Comparison of ENCODE assay signal across 8 mouse cellular contexts in the genomic region with DNA sequence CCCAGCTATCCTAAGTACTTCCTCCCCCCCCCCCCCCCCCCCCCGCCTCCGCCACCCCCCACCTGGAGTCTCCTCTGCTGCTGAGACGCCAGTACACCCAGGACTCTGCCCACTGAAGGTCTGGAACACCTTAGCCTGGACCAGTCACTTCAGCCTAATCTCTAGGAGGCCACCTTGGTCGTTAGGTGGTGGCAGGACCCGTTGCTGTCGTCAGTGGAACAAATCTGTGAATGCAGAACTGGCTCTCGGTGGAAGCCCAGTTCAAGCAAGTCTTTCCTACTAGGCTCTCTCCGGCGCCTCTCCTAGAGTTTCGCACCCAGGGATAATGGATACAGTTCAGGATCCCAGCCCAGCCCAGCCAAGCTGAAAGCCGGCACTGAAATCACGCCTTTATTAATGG. TPM values are rescaled to one million over a fixed set of nuclear protein-coding genes. Genes with fewer than 3 reads are reported as not detected.
DNase-seq lines count a peak whose midpoint lies in the region; ATAC-seq and TF ChIP-seq lines count a peak whose summit lies in the region.

No protein-coding gene starts in this region.

- peaks cover 0 to 18% of the 10 kb centered on the region in 2 experiments; a peak in 3 of 4 replicates for H3K4me1 ChIP-seq in liver, embryonic 14.5 days (replicated peaks; ENCODE audit: control insufficient read depth in 2 of 2, insufficient read depth in 2 of 2, low read length in 1 of 2)
- H3K4me1 ChIP-seq in stomach, embryonic 16.5 days (ENCODE audit: control insufficient read depth, insufficient read depth, low read length): peaks cover 27% of the 10 kb centered on the region

- intact Hi-C loops in heart, postnatal 36 days (cut with DNase I): loop anchor here (1.0 to 2.0 kb wide), 2 partner anchors 15 to 27 kb away; no protein-coding TSS in a partner anchor
- intact Hi-C loops in left cerebral cortex, postnatal 14 days (cut with DNase I): no loop called here

- no peak for TF ChIP-seq EP300 in liver, embryonic 14.5 days (IDR thresholded peaks at IDR 0.05; ENCODE audit: low read depth)

- H3K27me3 ChIP-seq in liver, embryonic 14.5 days (ENCODE audit: control insufficient read depth, insufficient read depth, low read length): peaks cover 50% of the 10 kb centered on the region
- peaks cover 40% of the 10 kb centered on the region for H3K27me3 ChIP-seq in stomach, embryonic 16.5 days (ENCODE audit: control insufficient read depth, insufficient read depth, low read length)

- no peak for ATAC-seq in liver, embryonic 14.5 days (ENCODE audit: insufficient read depth)
- ATAC-seq in stomach, embryonic 16.5 days (ENCODE audit: insufficient read depth, low FRiP score): no peak

- DNase-seq in cerebellum, adult 8-10 months: peak; percentile 34
- DNase-seq in cerebellum, postnatal 14 days: no peak
- DNase-seq in ES-CJ7 (ENCODE audit: low read depth, low spot score): peak; percentile 33
- DNase-seq in heart, postnatal 36 days: peak; percentile 40 to 58
- DNase-seq in liver, embryonic 14.5 days (ENCODE audit: low read depth in 3 of 3, low spot score in 3 of 3): no peak
- no peak for DNase-seq in spleen, adult 12 weeks (ENCODE audit: low spot score)
- no peak for DNase-seq in left cerebral cortex, postnatal 14 days (ENCODE audit: low spot score in 2 of 2)

- peak overlapping the region in 1 of 2 experiments; percentile 31; a peak in 1 of 4 replicates for H3K4me3 ChIP-seq in liver, embryonic 14.5 days (ENCODE audit: insufficient read depth in 1 of 2, low read depth in 2 of 2, low read length in 2 of 2)
- peak overlapping the region; percentile 40 for H3K4me3 ChIP-seq in stomach, embryonic 16.5 days (replicated peaks; ENCODE audit: low read length)

- WGBS in liver, embryonic 14.5 days (ENCODE audit: insufficient replicate concordance): 15% methylated on average over 10 of the region's 12 CpGs
- WGBS in stomach, embryonic 16.5 days: 20% methylated on average over 10 of the region's 12 CpGs

- TF ChIP-seq CTCF in liver, embryonic 14.5 days (IDR thresholded peaks at IDR 0.05; ENCODE audit: low read depth): no peak

- no peaks in the 10 kb centered on the region for H3K9me3 ChIP-seq in liver, embryonic 14.5 days (ENCODE audit: control insufficient read depth, low read length)
- no peaks in the 10 kb centered on the region for H3K9me3 ChIP-seq in stomach, embryonic 16.5 days (replicated peaks; ENCODE audit: control insufficient read depth, low read length)

- peak overlapping the region; percentile 66 for H3K4me2 ChIP-seq in liver, embryonic 14.5 days (ENCODE audit: low read depth)
- H3K4me2 ChIP-seq in stomach, embryonic 16.5 days (ENCODE audit: low read depth, low read length): peak overlapping the region; percentile 62

- H3K9ac ChIP-seq in liver, embryonic 14.5 days (replicated peaks): no peak overlapping the region
- peak overlapping the region; percentile 52 for H3K9ac ChIP-seq in stomach, embryonic 16.5 days (ENCODE audit: low read length)

- no peak overlapping the region for H3K27ac ChIP-seq in liver, embryonic 14.5 days
- peak overlapping the region; percentile 69 for H3K27ac ChIP-seq in stomach, embryonic 16.5 days (ENCODE audit: low read length)

- H3K36me3 ChIP-seq in liver, embryonic 14.5 days (replicated peaks; ENCODE audit: control insufficient read depth, insufficient read depth, low read depth): no peaks in the 10 kb centered on the region
- H3K36me3 ChIP-seq in stomach, embryonic 16.5 days (ENCODE audit: control insufficient read depth, insufficient read depth, low read length): no peaks in the 10 kb centered on the region

RNA-seq across cellular contexts. Expression of a gene that starts 4.5 kb away (rescaled TPM):
- 1 to 10 TPM; 1.7 to 2.0 TPM for total RNA-seq in heart, postnatal 36 days (2021)
- 0.04 TPM in 1 of 2 replicates, not detected in the other for polyA plus RNA-seq in liver, embryonic 14.5 days (2012; rRNA removed)
- not detected in 2 replicates for polyA plus RNA-seq in liver, embryonic 14.5 days (2014; fragmentation: Nextera tagmentation; extraction: Ambion mirVana)
- 0.50 and 0.75 TPM in 2 replicates for polyA plus RNA-seq in stomach, embryonic 16.5 days (2015; fragmentation: Nextera tagmentation; extraction: Ambion mirVana)
- total RNA-seq in left cerebral cortex, postnatal 14 days (2021): 100 to 1,000 TPM; 150 to 170 TPM

RNA-seq across cellular contexts. Expression of a gene that starts 14.0 kb away (rescaled TPM):
- total RNA-seq in heart, postnatal 36 days (2021): 1 to 10 TPM; 2.1 to 2.2 TPM
- polyA plus RNA-seq in liver, embryonic 14.5 days (2012; rRNA removed): 0.02 and 0.05 TPM in 2 replicates
- polyA plus RNA-seq in liver, embryonic 14.5 days (2014; fragmentation: Nextera tagmentation; extraction: Ambion mirVana): not detected in 2 replicates
- 7.9 and 12.6 TPM in 2 replicates for polyA plus RNA-seq in stomach, embryonic 16.5 days (2015; fragmentation: Nextera tagmentation; extraction: Ambion mirVana)
- not detected for total RNA-seq in left cerebral cortex, postnatal 14 days (2021)

RNA-seq across cellular contexts. Expression of a gene that starts 24.9 kb away (rescaled TPM):
- total RNA-seq in heart, postnatal 36 days (2021): not detected
- 0.18 and 0.43 TPM in 2 replicates for polyA plus RNA-seq in liver, embryonic 14.5 days (2012; rRNA removed)
- 0.48 and 0.53 TPM in 2 replicates for polyA plus RNA-seq in liver, embryonic 14.5 days (2014; fragmentation: Nextera tagmentation; extraction: Ambion mirVana)
- 33.7 and 39.0 TPM in 2 replicates for polyA plus RNA-seq in stomach, embryonic 16.5 days (2015; fragmentation: Nextera tagmentation; extraction: Ambion mirVana)
- total RNA-seq in left cerebral cortex, postnatal 14 days (2021): not detected

RNA-seq across cellular contexts. Expression of a gene that starts 51.9 kb away (rescaled TPM):
- 10 to 100 TPM; 68.6 to 76.2 TPM for total RNA-seq in heart, postnatal 36 days (2021)
- 64.5 and 124 TPM in 2 replicates for polyA plus RNA-seq in liver, embryonic 14.5 days (2012; rRNA removed)
- polyA plus RNA-seq in liver, embryonic 14.5 days (2014; fragmentation: Nextera tagmentation; extraction: Ambion mirVana): 88.2 and 101 TPM in 2 replicates
- 194 and 218 TPM in 2 replicates for polyA plus RNA-seq in stomach, embryonic 16.5 days (2015; fragmentation: Nextera tagmentation; extraction: Ambion mirVana)
- total RNA-seq in left cerebral cortex, postnatal 14 days (2021): 100 to 1,000 TPM; 102 TPM

RNA-seq across cellular contexts. Expression of a gene that starts 59.3 kb away (rescaled TPM):
- total RNA-seq in heart, postnatal 36 days (2021): 10 to 100 TPM; 14.2 to 15.3 TPM
- polyA plus RNA-seq in liver, embryonic 14.5 days (2012; rRNA removed): 0.38 and 0.48 TPM in 2 replicates
- polyA plus RNA-seq in liver, embryonic 14.5 days (2014; fragmentation: Nextera tagmentation; extraction: Ambion mirVana): 0.77 and 0.85 TPM in 2 replicates
- polyA plus RNA-seq in stomach, embryonic 16.5 days (2015; fragmentation: Nextera tagmentation; extraction: Ambion mirVana): 6.6 and 7.2 TPM in 2 replicates
- not detected for total RNA-seq in left cerebral cortex, postnatal 14 days (2021)

Comparison
In these comparisons a context has a peak if more than half of its experiments do, and no peak if none do; other contexts are left out.
1. DNase-seq: peak in cerebellum, adult 8-10 months (single experiment), ES-CJ7 (single experiment) and heart, postnatal 36 days (2 of 2); none in cerebellum, postnatal 14 days (0 of 2), liver, embryonic 14.5 days (0 of 3), spleen, adult 12 weeks (single experiment) and left cerebral cortex, postnatal 14 days (0 of 2).
2. RNA of a gene that starts 4.5 kb away (total RNA-seq): 150 to 170 TPM in left cerebral cortex, postnatal 14 days; 1.7 to 2.0 TPM in heart, postnatal 36 days; every median in the first group is over 10 times any median in the second.